Mouse (Mus musculus) heart, adult 2 months (tissue): ENCODE results near the gene Heatr4.

Experiments
- CTCF ChIP-seq: fragments of 200-600 bp; IDR thresholded peaks from 2 replicates; pipeline ENCODE4 v1.8.1; 2022; ENCODE audit warnings: antibody characterized with exemption, mild to moderate bottlenecking, moderate library complexity
- EP300 ChIP-seq: fragments of 200-500 bp; IDR thresholded peaks from 2 replicates; pipeline ENCODE4 v1.6.1; 2011; ENCODE audit warnings: low read depth, low read length, control low read depth; ENCODE audit not compliant: insufficient read depth

- no peak for TF ChIP-seq EP300
- no peak for TF ChIP-seq CTCF
Measured at GRCm38 (mm10) chr12:83949776-83950492, 34.7 kb downstream of the Heatr4 start.
